Mouse (Mus musculus): ENCODE measurements around the gene Fam83d.

GRCm38 (mm10) chr2:158777490-158777889 lies 9.6 kb downstream of the Fam83d start:
- no peak for TF ChIP-seq CTCF (IDR thresholded peaks at IDR 0.05; ENCODE audit: borderline replicate concordance, insufficient read depth, low read length)
- no peak for TF ChIP-seq POLR2A (IDR thresholded peaks at IDR 0.05; ENCODE audit: low read depth, low read length)

All from embryonic fibroblast, embryonic 13.5 days (primary cell).